Comparison of ENCODE assay signal across 22 mouse cellular contexts in the genomic region with DNA sequence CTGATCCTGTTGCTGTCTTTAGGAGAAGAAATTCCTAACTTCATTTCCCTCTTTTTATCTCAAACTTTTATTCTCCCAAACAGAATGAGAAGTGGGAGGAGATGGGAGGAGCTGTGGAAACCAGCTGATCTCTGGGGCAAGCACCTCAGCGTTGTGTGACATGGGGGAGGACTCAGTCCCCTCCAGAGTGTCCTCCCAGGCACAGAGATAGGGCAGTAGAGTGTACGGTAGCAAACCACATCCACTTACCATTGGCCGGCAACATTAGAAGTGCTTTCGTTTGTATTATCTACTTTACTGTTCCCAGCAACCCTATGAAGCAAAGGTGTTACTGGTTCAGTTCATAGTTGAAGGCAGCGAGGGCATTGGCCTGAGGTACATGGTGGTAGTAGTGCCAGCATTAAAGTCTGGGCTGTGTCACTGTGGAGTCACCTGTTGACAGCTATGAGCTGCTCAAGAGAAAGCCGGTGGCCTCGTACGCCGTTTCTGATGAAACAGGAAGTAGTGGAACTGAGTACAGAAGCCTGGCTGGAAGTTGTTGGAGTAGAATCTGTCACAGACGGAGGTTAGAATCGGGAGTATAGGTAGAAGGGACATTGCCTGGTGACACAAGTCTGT. TPM values are rescaled to one million over a fixed set of nuclear protein-coding genes. Genes with fewer than 3 reads are reported as not detected.
DNase-seq lines count a peak whose midpoint lies in the region; ATAC-seq lines count a peak whose summit lies in the region.
"Had no signal": no experiment of that assay in that cellular context is flagged by ENCODE, and none has a peak within 500 bp of the region (broad histone marks: within the 10 kb centered on the region; RNA-seq: fewer than 3 reads in every experiment).

No protein-coding gene starts in this region.

- peak overlapping the region; percentile 63 for H3K27ac ChIP-seq in liver, embryonic 15.5 days (replicated peaks)
- no peak overlapping the region for H3K27ac ChIP-seq in liver, embryonic 11.5 days (ENCODE audit: low read depth, low read length)
- peak overlapping the region; percentile 1; the same call in 1 of the 2 replicates for H3K27ac ChIP-seq in heart, embryonic 10.5 days
- no peak overlapping the region for H3K27ac ChIP-seq in hindbrain, embryonic 16.5 days (ENCODE audit: low read depth, low read length)
- H3K27ac ChIP-seq: embryonic facial prominence, embryonic 13.5 days; forebrain, embryonic 13.5 days; gastrocnemius, adult 2 months; hindbrain, embryonic 12.5 days; limb, embryonic 15.5 days; midbrain, embryonic 15.5 days; neural tube, embryonic 12.5 days had no signal

- H3K9me3 ChIP-seq in liver, embryonic 15.5 days (replicated peaks): no peaks in the 10 kb centered on the region
- H3K9me3 ChIP-seq in liver, embryonic 11.5 days (ENCODE audit: control insufficient read depth, low read length): no peaks in the 10 kb centered on the region
- H3K9me3 ChIP-seq in heart, embryonic 10.5 days: no peaks in the 10 kb centered on the region
- no peaks in the 10 kb centered on the region for H3K9me3 ChIP-seq in hindbrain, embryonic 16.5 days (ENCODE audit: control insufficient read depth, low read length)
- H3K9me3 ChIP-seq: embryonic facial prominence, embryonic 13.5 days; forebrain, embryonic 13.5 days; hindbrain, embryonic 12.5 days; limb, embryonic 15.5 days; midbrain, embryonic 15.5 days; neural tube, embryonic 12.5 days had no signal

- H3K4me2 ChIP-seq in liver, embryonic 15.5 days: peak overlapping the region; percentile 23; the same call in 1 of the 2 replicates
- H3K4me2 ChIP-seq in liver, embryonic 11.5 days: no peak overlapping the region
- no peak overlapping the region for H3K4me2 ChIP-seq in hindbrain, embryonic 16.5 days (ENCODE audit: low read length)
- H3K4me2 ChIP-seq: embryonic facial prominence, embryonic 13.5 days; forebrain, embryonic 13.5 days; hindbrain, embryonic 12.5 days; limb, embryonic 15.5 days; midbrain, embryonic 15.5 days; neural tube, embryonic 12.5 days had no signal

- no peak overlapping the region for H3K4me3 ChIP-seq in liver, embryonic 15.5 days (replicated peaks)
- no peak overlapping the region for H3K4me3 ChIP-seq in liver, embryonic 11.5 days (ENCODE audit: low read depth, low read length)
- H3K4me3 ChIP-seq in heart, embryonic 10.5 days: no peak overlapping the region
- no peak overlapping the region for H3K4me3 ChIP-seq in hindbrain, embryonic 16.5 days (ENCODE audit: low read length)
- H3K4me3 ChIP-seq: embryonic facial prominence, embryonic 13.5 days; forebrain, embryonic 13.5 days; gastrocnemius, adult 2 months; hindbrain, embryonic 12.5 days; limb, embryonic 15.5 days; midbrain, embryonic 15.5 days; neural tube, embryonic 12.5 days had no signal

- DNase-seq in liver, embryonic 11.5 days (ENCODE audit: low spot score): no peak
- DNase-seq in heart, embryonic 10.5 days (ENCODE audit: low spot score): no peak
- peak; percentile 65 for DNase-seq in heart, postnatal 4 days
- DNase-seq in natural killer cell, adult 2 months (ENCODE audit: low spot score in 2 of 2): peak; percentile 8 to 15
- DNase-seq in right cerebral cortex, postnatal 10 days (ENCODE audit: low spot score in 2 of 2): no peak
- DNase-seq in layer of hippocampus, adult 18-20 months (ENCODE audit: low spot score in 2 of 2): no peak
- DNase-seq: adrenal gland, postnatal 14 days; cerebellum, postnatal 36 days; gastrocnemius, adult 2 months; kidney, adult 11 months; kidney, postnatal 36 days; retina, postnatal 1 day had no signal

- H3K4me1 ChIP-seq in liver, embryonic 15.5 days (replicated peaks): peaks cover 18% of the 10 kb centered on the region
- 0 out of 2 replicates have a peak, but pooled peaks cover 3% of the 10 kb centered on the region for H3K4me1 ChIP-seq in liver, embryonic 11.5 days (replicated peaks; ENCODE audit: control insufficient read depth, insufficient read depth, low read length)
- H3K4me1 ChIP-seq in heart, embryonic 10.5 days: no peaks in the 10 kb centered on the region; the same call in 1 of the 2 replicates
- no peaks in the 10 kb centered on the region for H3K4me1 ChIP-seq in hindbrain, embryonic 16.5 days (ENCODE audit: control insufficient read depth, insufficient read depth, low read depth, low read length)
- H3K4me1 ChIP-seq: forebrain, embryonic 13.5 days; hindbrain, embryonic 12.5 days; midbrain, embryonic 15.5 days; neural tube, embryonic 12.5 days had no signal

- H3K27me3 ChIP-seq in liver, embryonic 15.5 days: no peaks in the 10 kb centered on the region
- no peaks in the 10 kb centered on the region for H3K27me3 ChIP-seq in liver, embryonic 11.5 days (replicated peaks; ENCODE audit: control insufficient read depth, insufficient read depth, low read length)
- no peaks in the 10 kb centered on the region for H3K27me3 ChIP-seq in heart, embryonic 10.5 days (ENCODE audit: insufficient read depth, poor library complexity, severe bottlenecking)
- no peaks in the 10 kb centered on the region for H3K27me3 ChIP-seq in hindbrain, embryonic 16.5 days (replicated peaks; ENCODE audit: control insufficient read depth, insufficient read depth, low read length)
- H3K27me3 ChIP-seq: embryonic facial prominence, embryonic 13.5 days; forebrain, embryonic 13.5 days; hindbrain, embryonic 12.5 days; limb, embryonic 15.5 days; midbrain, embryonic 15.5 days; neural tube, embryonic 12.5 days had no signal

- WGBS in liver, embryonic 15.5 days (ENCODE audit: insufficient replicate concordance): 54% methylated on average over 11 of the region's 11 CpGs
- WGBS in liver, embryonic 11.5 days: 67% methylated on average over 11 of the region's 11 CpGs
- WGBS in heart, embryonic 10.5 days: 51% methylated on average over 11 of the region's 11 CpGs
- WGBS in hindbrain, embryonic 16.5 days: 92% methylated on average over 11 of the region's 11 CpGs

- H3K9ac ChIP-seq in liver, embryonic 15.5 days: no peak overlapping the region
- H3K9ac ChIP-seq in liver, embryonic 11.5 days (ENCODE audit: low read depth, low read length): no peak overlapping the region
- no peak overlapping the region; the same call in 1 of the 2 replicates for H3K9ac ChIP-seq in hindbrain, embryonic 16.5 days (ENCODE audit: low read depth, low read length)
- H3K9ac ChIP-seq: embryonic facial prominence, embryonic 13.5 days; forebrain, embryonic 13.5 days; hindbrain, embryonic 12.5 days; limb, embryonic 15.5 days; midbrain, embryonic 15.5 days; neural tube, embryonic 12.5 days had no signal

- ATAC-seq in liver, embryonic 15.5 days (ENCODE audit: insufficient read depth): peak; percentile 32; the same call in 1 of the 2 replicates
- ATAC-seq in liver, embryonic 11.5 days (replicated peaks; ENCODE audit: low FRiP score): no peak
- no peak for ATAC-seq in hindbrain, embryonic 16.5 days
- ATAC-seq: forebrain, embryonic 13.5 days; midbrain, embryonic 15.5 days had no signal

- H3K36me3 ChIP-seq in liver, embryonic 15.5 days (replicated peaks): peaks cover 67% of the 10 kb centered on the region
- H3K36me3 ChIP-seq in liver, embryonic 11.5 days (ENCODE audit: control insufficient read depth, insufficient read depth, low read length): peaks cover 36% of the 10 kb centered on the region
- H3K36me3 ChIP-seq in heart, embryonic 10.5 days: peaks cover 67% of the 10 kb centered on the region
- H3K36me3 ChIP-seq in hindbrain, embryonic 16.5 days (ENCODE audit: control insufficient read depth, insufficient read depth, low read length): peaks cover 24% of the 10 kb centered on the region

RNA-seq across cellular contexts. Expression of a gene that starts 8.1 kb away (rescaled TPM):
- polyA plus RNA-seq in liver, embryonic 15.5 days (2015; fragmentation: Nextera tagmentation; extraction: Ambion mirVana): 58.9 and 66.2 TPM in 2 replicates
- polyA plus RNA-seq in liver, embryonic 11.5 days (2014; fragmentation: Nextera tagmentation; extraction: Ambion mirVana): 130 and 141 TPM in 2 replicates
- polyA plus RNA-seq in heart, embryonic 10.5 days (2016; fragmentation: Nextera tagmentation; extraction: Ambion mirVana): 90.6 and 102 TPM in 2 replicates
- 10 to 100 TPM; 81.4 to 84.0 TPM for total RNA-seq in heart, postnatal 4 days (2021)
- 68.9 and 72.9 TPM in 2 replicates for polyA plus RNA-seq in hindbrain, embryonic 16.5 days (2015; fragmentation: Nextera tagmentation; extraction: Ambion mirVana)
- 10 to 100 TPM; 35.2 to 36.2 TPM for total RNA-seq in layer of hippocampus, adult 18-20 months (2021)

RNA-seq across cellular contexts. Expression of a gene that starts 8.4 kb away (rescaled TPM):
- polyA plus RNA-seq in liver, embryonic 15.5 days (2015; fragmentation: Nextera tagmentation; extraction: Ambion mirVana): 13.7 and 14.5 TPM in 2 replicates
- 27.2 and 32.9 TPM in 2 replicates for polyA plus RNA-seq in liver, embryonic 11.5 days (2014; fragmentation: Nextera tagmentation; extraction: Ambion mirVana)
- polyA plus RNA-seq in heart, embryonic 10.5 days (2016; fragmentation: Nextera tagmentation; extraction: Ambion mirVana): 26.5 and 36.6 TPM in 2 replicates
- 10 to 100 TPM; 39.7 to 44.3 TPM for total RNA-seq in heart, postnatal 4 days (2021)
- polyA plus RNA-seq in hindbrain, embryonic 16.5 days (2015; fragmentation: Nextera tagmentation; extraction: Ambion mirVana): 21.7 and 29.0 TPM in 2 replicates
- 10 to 100 TPM; 15.1 to 15.5 TPM for total RNA-seq in layer of hippocampus, adult 18-20 months (2021)

RNA-seq across cellular contexts. Expression of a gene that starts 48.2 kb away (rescaled TPM):
- 0.30 and 0.31 TPM in 2 replicates for polyA plus RNA-seq in liver, embryonic 15.5 days (2015; fragmentation: Nextera tagmentation; extraction: Ambion mirVana)
- 0.38 TPM in 1 of 2 replicates, not detected in the other for polyA plus RNA-seq in liver, embryonic 11.5 days (2014; fragmentation: Nextera tagmentation; extraction: Ambion mirVana)
- polyA plus RNA-seq in heart, embryonic 10.5 days (2016; fragmentation: Nextera tagmentation; extraction: Ambion mirVana): not detected in 2 replicates
- not detected for total RNA-seq in heart, postnatal 4 days (2021)
- polyA plus RNA-seq in hindbrain, embryonic 16.5 days (2015; fragmentation: Nextera tagmentation; extraction: Ambion mirVana): not detected in 2 replicates
- total RNA-seq in layer of hippocampus, adult 18-20 months (2021): not detected
- total RNA-seq: adrenal gland, postnatal 14 days; gastrocnemius, adult 2 months; MEL had no signal
- polyA plus RNA-seq: embryonic facial prominence, embryonic 13.5 days; forebrain, embryonic 13.5 days; hindbrain, embryonic 12.5 days; limb, embryonic 15.5 days; midbrain, embryonic 15.5 days; neural tube, embryonic 12.5 days; testis, adult 2 months had no signal

Comparison
In these comparisons a context has a peak if more than half of its experiments do, and no peak if none do; other contexts are left out.
1. H3K27ac ChIP-seq: peak in liver, embryonic 15.5 days (single experiment) and heart, embryonic 10.5 days (single experiment); none in liver, embryonic 11.5 days (single experiment) and hindbrain, embryonic 16.5 days (single experiment).
2. DNase-seq: peak in heart, postnatal 4 days (single experiment) and natural killer cell, adult 2 months (2 of 2); none in liver, embryonic 11.5 days (single experiment), heart, embryonic 10.5 days (single experiment), right cerebral cortex, postnatal 10 days (0 of 2) and layer of hippocampus, adult 18-20 months (0 of 2).